Mouse (Mus musculus): Measurements from ENCODE around the gene Limk2. TPM values are rescaled to one million over a fixed set of nuclear protein-coding genes. Genes with fewer than 3 reads are reported as not detected.

Limk2 gene
- polyA plus RNA-seq, 1 experiment from 2014 or later, result 62.0 TPM

GRCm38 (mm10) chr11:3307875-3308274 lies 101.1 kb downstream of the Limk2 start:
- no peak overlapping the region for H3K27ac ChIP-seq (ENCODE audit: low read length)
- no peaks in the 10 kb centered on the region for H3K9me3 ChIP-seq (ENCODE audit: low read length)
- H3K4me2 ChIP-seq (replicated peaks; ENCODE audit: low read depth, low read length), result no peak overlapping the region
- peaks cover 28% of the 10 kb centered on the region for H3K36me3 ChIP-seq (ENCODE audit: insufficient read depth, low read length)
- TF ChIP-seq EP300 (IDR thresholded peaks at IDR 0.05) (no peak), CTCF (IDR thresholded peaks at IDR 0.05) (no peak)
- H3K9ac ChIP-seq (replicated peaks; ENCODE audit: low read depth), result no peak overlapping the region
- H3K4me3 ChIP-seq (ENCODE audit: low read depth, low read length), result no peak overlapping the region
- ATAC-seq (no peak), DNase-seq (ENCODE audit: low spot score) (no peak)
- WGBS, result 91% methylated on average over 3 of the region's 3 CpGs
- no peaks in the 10 kb centered on the region for H3K27me3 ChIP-seq (replicated peaks; ENCODE audit: insufficient read depth, low read length)
- no peaks in the 10 kb centered on the region for H3K4me1 ChIP-seq (ENCODE audit: insufficient read depth, low read depth, low read length)

GRCm38 (mm10) chr11:3305821-3306220 lies 103.2 kb downstream of the Limk2 start:
- WGBS, result 95% methylated on average over 4 of the region's 4 CpGs
- Histone ChIP-seq H3K27ac (ENCODE audit: low read length) (no peak overlapping the region), H3K4me2 (replicated peaks; ENCODE audit: low read depth, low read length) (no peak overlapping the region), H3K27me3 (replicated peaks; ENCODE audit: insufficient read depth, low read length) (no peaks in the 10 kb centered on the region), H3K4me1 (ENCODE audit: insufficient read depth, low read depth, low read length) (peaks cover 3% of the 10 kb centered on the region; the same call in 1 of the 2 replicates), H3K9ac (replicated peaks; ENCODE audit: low read depth) (no peak overlapping the region), H3K4me3 (ENCODE audit: low read depth, low read length) (no peak overlapping the region), H3K36me3 (ENCODE audit: insufficient read depth, low read length) (peaks cover 32% of the 10 kb centered on the region), H3K9me3 (ENCODE audit: low read length) (no peaks in the 10 kb centered on the region)
- ATAC-seq (no peak), DNase-seq (ENCODE audit: low spot score) (no peak)
- TF ChIP-seq CTCF (IDR thresholded peaks at IDR 0.05) (no peak), EP300 (IDR thresholded peaks at IDR 0.05) (no peak)

GRCm38 (mm10) chr11:3302792-3303191 lies 106.2 kb downstream of the Limk2 start:
- H3K36me3 ChIP-seq (ENCODE audit: insufficient read depth, low read length), result peaks cover 25% of the 10 kb centered on the region; the same call in 1 of the 2 replicates
- H3K4me3 ChIP-seq (ENCODE audit: low read depth, low read length), result no peak overlapping the region
- H3K4me1 ChIP-seq (ENCODE audit: insufficient read depth, low read depth, low read length), result peaks cover 5% of the 10 kb centered on the region; the same call in 1 of the 2 replicates
- 52% methylated on average over 4 of the region's 4 CpGs for WGBS
- DNase-seq (ENCODE audit: low spot score) (peak; percentile 92), ATAC-seq (peak; percentile 92)
- H3K4me2 ChIP-seq (replicated peaks; ENCODE audit: low read depth, low read length), result no peak overlapping the region
- no peak overlapping the region for H3K9ac ChIP-seq (replicated peaks; ENCODE audit: low read depth)
- no peaks in the 10 kb centered on the region for H3K9me3 ChIP-seq (ENCODE audit: low read length)
- H3K27me3 ChIP-seq (replicated peaks; ENCODE audit: insufficient read depth, low read length), result no peaks in the 10 kb centered on the region
- TF ChIP-seq CTCF (IDR thresholded peaks at IDR 0.05), result no peak
- peak; percentile 45; the same call in 1 of the 2 replicates for TF ChIP-seq EP300 (IDR thresholded peaks at IDR 0.05)
- H3K27ac ChIP-seq (ENCODE audit: low read length), result peak overlapping the region; percentile 61; the same call in 1 of the 2 replicates

- peak overlapping the region; percentile 61; the same call in 1 of the 2 replicates for H3K27ac ChIP-seq (ENCODE audit: low read length)
- DNase-seq (ENCODE audit: low spot score) (peak; percentile 9), ATAC-seq (peak; percentile 13; the same call in 1 of the 2 replicates)
- 55% methylated on average over 4 of the region's 4 CpGs for WGBS
- peaks cover 29% of the 10 kb centered on the region; the same call in 1 of the 2 replicates for H3K36me3 ChIP-seq (ENCODE audit: insufficient read depth, low read length)
- H3K9ac ChIP-seq (replicated peaks; ENCODE audit: low read depth), result no peak overlapping the region
- H3K4me2 ChIP-seq (replicated peaks; ENCODE audit: low read depth, low read length), result no peak overlapping the region
- H3K4me1 ChIP-seq (ENCODE audit: insufficient read depth, low read depth, low read length), result peaks cover 8% of the 10 kb centered on the region; the same call in 1 of the 2 replicates
- no peak for TF ChIP-seq CTCF (IDR thresholded peaks at IDR 0.05)
- no peak for TF ChIP-seq EP300 (IDR thresholded peaks at IDR 0.05)
- H3K27me3 ChIP-seq (replicated peaks; ENCODE audit: insufficient read depth, low read length), result no peaks in the 10 kb centered on the region
- H3K9me3 ChIP-seq (ENCODE audit: low read length), result no peaks in the 10 kb centered on the region
- no peak overlapping the region for H3K4me3 ChIP-seq (ENCODE audit: low read depth, low read length)
Observed at GRCm38 (mm10) chr11:3302385-3302784, 106.6 kb downstream of the Limk2 start.

- no peak for DNase-seq (ENCODE audit: low spot score)
- Histone ChIP-seq H3K36me3 (ENCODE audit: insufficient read depth, low read length) (peaks cover 17% of the 10 kb centered on the region; the same call in 1 of the 2 replicates), H3K9ac (replicated peaks; ENCODE audit: low read depth) (no peak overlapping the region), H3K9me3 (ENCODE audit: low read length) (no peaks in the 10 kb centered on the region), H3K4me2 (replicated peaks; ENCODE audit: low read depth, low read length) (no peak overlapping the region), H3K4me1 (ENCODE audit: insufficient read depth, low read depth, low read length) (peaks cover 8% of the 10 kb centered on the region; the same call in 1 of the 2 replicates), H3K27me3 (replicated peaks; ENCODE audit: insufficient read depth, low read length) (no peaks in the 10 kb centered on the region), H3K4me3 (ENCODE audit: low read depth, low read length) (no peak overlapping the region), H3K27ac (ENCODE audit: low read length) (no peak overlapping the region)
- no peak for ATAC-seq
- TF ChIP-seq CTCF (IDR thresholded peaks at IDR 0.05) (no peak), EP300 (IDR thresholded peaks at IDR 0.05) (no peak)
- 86% methylated on average over 5 of the region's 5 CpGs for WGBS
Observed at GRCm38 (mm10) chr11:3301075-3301474, 107.9 kb downstream of the Limk2 start.

- Histone ChIP-seq H3K27ac (ENCODE audit: low read length) (no peak overlapping the region), H3K4me1 (ENCODE audit: insufficient read depth, low read depth, low read length) (peaks cover 8% of the 10 kb centered on the region), H3K4me2 (replicated peaks; ENCODE audit: low read depth, low read length) (no peak overlapping the region), H3K27me3 (replicated peaks; ENCODE audit: insufficient read depth, low read length) (no peaks in the 10 kb centered on the region), H3K9ac (replicated peaks; ENCODE audit: low read depth) (no peak overlapping the region), H3K9me3 (ENCODE audit: low read length) (no peaks in the 10 kb centered on the region), H3K36me3 (ENCODE audit: insufficient read depth, low read length) (peaks cover 18% of the 10 kb centered on the region; the same call in 1 of the 2 replicates), H3K4me3 (ENCODE audit: low read depth, low read length) (no peak overlapping the region)
- no peak for DNase-seq (ENCODE audit: low spot score)
- ATAC-seq, result no peak
- TF ChIP-seq EP300 (IDR thresholded peaks at IDR 0.05) (no peak), CTCF (IDR thresholded peaks at IDR 0.05) (no peak)
- 80% methylated on average over 14 of the region's 14 CpGs for WGBS
Observed at GRCm38 (mm10) chr11:3298813-3299185, 110.2 kb downstream of the Limk2 start.
